Mouse (Mus musculus) midbrain, embryonic 12.5 days (tissue): Measurements from ENCODE around the gene Tmem119. TPM values are rescaled to one million over a fixed set of nuclear protein-coding genes. Genes with fewer than 3 reads are reported as not detected.
A peak's percentile ranks its signal among the peaks of the same experiment; 100 is the strongest.
"Not testable (repeated sequence)": the region's sequence is repeated elsewhere in the genome, so short reads cannot be mapped to it uniquely, and the experiment has no call there.

Experiments used
- ATAC-seq: fragments of 200-750 bp; cut with Nextera tagmentation; 2 replicates; pipeline ENCODE4 v1.8.0; 2017; ENCODE audit warnings: low read depth, moderate TSS enrichment, moderate library complexity; ENCODE audit not compliant: low FRiP score
- H3K27ac ChIP-seq: fragments of 300-500 bp; sonication (generic); replicated peaks from 2 replicates; pipeline ENCODE4 v1.5.1; 2016; ENCODE audit warnings: mild to moderate bottlenecking
- H3K27me3 ChIP-seq: fragments of 300-500 bp; sonication (generic); 2 replicates; pipeline ENCODE4 v1.6.1; 2016; ENCODE audit warnings: mild to moderate bottlenecking
- H3K36me3 ChIP-seq: fragments of 300-500 bp; sonication (generic); 2 replicates; pipeline ENCODE4 v1.6.1; 2016
- H3K4me1 ChIP-seq: fragments of 300-500 bp; sonication (generic); 2 replicates; pipeline ENCODE4 v1.6.1; 2016
- H3K4me2 ChIP-seq: fragments of 300-500 bp; sonication (generic); replicated peaks from 2 replicates; pipeline ENCODE4 v1.6.1; 2016; ENCODE audit warnings: mild to moderate bottlenecking, moderate library complexity
- H3K4me3 ChIP-seq: fragments of 300-500 bp; sonication (generic); 2 replicates; pipeline ENCODE4 v1.5.1; 2016; ENCODE audit warnings: mild to moderate bottlenecking
- H3K9ac ChIP-seq: fragments of 300-500 bp; sonication (generic); replicated peaks from 2 replicates; pipeline ENCODE4 v1.6.1; 2016; ENCODE audit warnings: mild to moderate bottlenecking, moderate library complexity
- H3K9me3 ChIP-seq: fragments of 300-500 bp; sonication (generic); 2 replicates; pipeline ENCODE4 v1.6.1; 2016; ENCODE audit warnings: mild to moderate bottlenecking
- WGBS: fragments of 180-500 bp; shearing (Covaris S2); methylation state at CpG from one replicate; pipeline ENCODE4 v1.1.7; 2016; 5-methylcytosine and 5-hydroxymethylcytosine counted together
- polyA plus RNA-seq: library from polyadenylated mRNA; unstranded; fragments of >200 nt; fragmentation: Nextera tagmentation; extraction: Ambion mirVana; gene quantifications from 2 replicates; pipeline ENCODE4 v1.2.1, GENCODE M21; 2016

Tmem119 gene
- polyA plus RNA-seq, 1 experiment from 2014 or later: 26.4 TPM

DNA sequence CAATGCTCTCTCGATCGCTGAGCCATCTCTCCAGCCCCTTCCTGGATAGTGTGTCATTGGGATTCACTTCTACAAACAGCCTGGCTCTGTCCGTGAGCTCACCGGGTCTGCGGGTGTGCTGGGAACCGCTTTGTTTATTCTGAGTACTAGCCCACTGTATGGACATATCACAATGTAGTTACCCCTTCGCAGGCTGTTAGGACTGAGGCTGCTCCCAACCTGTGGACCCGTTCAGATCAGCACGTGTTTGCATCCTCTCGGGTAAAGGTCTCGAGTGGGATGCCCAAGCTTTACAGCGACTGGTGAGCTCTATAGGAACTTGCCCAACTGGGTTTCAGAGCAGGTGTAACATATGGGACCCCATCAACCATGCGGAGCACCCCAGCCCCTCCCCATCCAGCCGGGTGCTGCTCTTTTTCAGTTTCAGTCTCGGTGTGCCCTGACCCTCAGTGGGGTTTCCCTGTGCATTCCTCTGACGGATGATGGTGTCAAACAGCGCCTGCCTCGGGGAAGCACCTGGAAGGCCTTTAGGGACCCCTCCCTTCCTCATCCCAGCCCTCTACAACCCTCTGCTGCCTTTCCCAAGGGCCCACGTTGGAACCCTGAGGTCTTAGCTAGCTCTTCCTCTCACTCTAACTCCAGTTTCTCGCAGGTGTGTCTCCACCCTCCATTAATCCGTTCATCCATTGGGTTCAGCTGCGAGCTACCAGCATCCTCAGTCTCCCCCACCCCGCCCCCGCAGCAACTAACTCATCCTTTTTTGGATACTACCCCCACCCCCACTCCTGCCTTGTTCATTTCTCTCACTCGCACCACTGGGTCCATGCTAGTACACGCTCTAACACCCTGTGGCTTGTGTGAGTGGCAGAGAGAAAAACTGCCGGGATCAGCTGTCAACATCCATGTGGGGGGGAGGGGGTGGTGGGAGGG lies 14.1 kb upstream of the Tmem119 start:
- 38% methylated on average over 27 of the region's 27 CpGs for WGBS
- no peak overlapping the region for H3K9ac ChIP-seq

GRCm38 (mm10) chr5:113813608-113814007 lies 13.3 kb upstream of the Tmem119 start:
- Histone ChIP-seq H3K4me2 (no peak overlapping the region), H3K27me3 (peaks cover 32% of the 10 kb centered on the region), H3K9ac (no peak overlapping the region), H3K36me3 (no peaks in the 10 kb centered on the region), H3K4me3 (no peak overlapping the region), H3K27ac (no peak overlapping the region), H3K9me3 (peaks cover 7% of the 10 kb centered on the region; the same call in 1 of the 2 replicates), H3K4me1 (no peaks in the 10 kb centered on the region)
- WGBS: 26% methylated on average over 9 of the region's 9 CpGs
- ATAC-seq: no peak

More for the DNA sequence above, 14.1 kb upstream of the Tmem119 start:
- peaks cover 32% of the 10 kb centered on the region for H3K27me3 ChIP-seq
- no peaks in the 10 kb centered on the region for H3K4me1 ChIP-seq
- H3K4me2 ChIP-seq: no peak overlapping the region
- no peak for ATAC-seq
- H3K27ac ChIP-seq: no peak overlapping the region
- no peak overlapping the region for H3K4me3 ChIP-seq
- no peaks in the 10 kb centered on the region for H3K36me3 ChIP-seq
- peaks cover 7% of the 10 kb centered on the region; the same call in 1 of the 2 replicates for H3K9me3 ChIP-seq

GRCm38 (mm10) chr5:113812638-113813037 lies 12.3 kb upstream of the Tmem119 start:
- Histone ChIP-seq H3K27me3 (peaks cover 36% of the 10 kb centered on the region), H3K27ac (no peak overlapping the region), H3K36me3 (no peaks in the 10 kb centered on the region), H3K9me3 (peaks cover 7% of the 10 kb centered on the region; the same call in 1 of the 2 replicates), H3K4me3 (no peak overlapping the region), H3K9ac (no peak overlapping the region), H3K4me2 (no peak overlapping the region), H3K4me1 (no peaks in the 10 kb centered on the region)
- 97% methylated on average over 2 of the region's 2 CpGs for WGBS
- no peak for ATAC-seq

DNA sequence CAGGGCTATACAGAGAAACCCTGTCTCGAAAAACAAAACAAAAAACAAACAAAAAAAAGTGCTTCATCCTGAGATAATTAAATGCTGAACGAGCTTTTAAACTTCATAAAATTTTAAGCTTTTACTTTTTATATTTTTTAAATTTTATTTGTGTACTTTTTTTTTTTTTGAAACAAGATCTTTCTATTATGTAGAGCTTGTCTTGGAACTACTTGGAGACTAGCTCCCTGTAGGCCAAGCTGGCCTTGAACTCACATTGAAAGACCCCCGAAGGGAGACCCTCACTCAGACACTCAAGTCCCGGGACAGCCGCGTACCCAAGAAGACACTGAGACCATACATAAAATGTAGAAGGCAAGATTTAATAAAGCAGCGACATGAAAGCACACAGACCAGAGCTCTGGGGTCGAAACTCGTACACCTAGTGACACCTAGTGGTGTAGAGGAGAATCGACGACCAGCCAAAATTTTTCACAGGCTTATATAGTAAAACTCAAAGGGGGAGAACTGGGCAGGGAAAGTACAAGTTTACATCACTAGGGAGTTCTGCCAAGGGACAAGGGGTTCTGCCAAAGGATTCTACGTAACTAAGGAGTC lies 11.6 kb upstream of the Tmem119 start:
- peaks cover 36% of the 10 kb centered on the region for H3K27me3 ChIP-seq
- not testable (repeated sequence) for H3K36me3 ChIP-seq, H3K9ac ChIP-seq, ATAC-seq, H3K27ac ChIP-seq, H3K4me1 ChIP-seq, H3K4me2 ChIP-seq, H3K9me3 ChIP-seq, H3K4me3 ChIP-seq
- WGBS: 27% methylated on average over 11 of the region's 12 CpGs

- no peak for ATAC-seq
- no peaks in the 10 kb centered on the region for H3K4me1 ChIP-seq
- no peak overlapping the region for H3K4me3 ChIP-seq
- no peak overlapping the region for H3K9ac ChIP-seq
- WGBS: 89% methylated on average over 4 of the region's 4 CpGs
- H3K27ac ChIP-seq: no peak overlapping the region
- peaks cover 22% of the 10 kb centered on the region; the same call in 1 of the 2 replicates for H3K27me3 ChIP-seq
- no peaks in the 10 kb centered on the region for H3K36me3 ChIP-seq
- H3K4me2 ChIP-seq: no peak overlapping the region
- H3K9me3 ChIP-seq: peaks cover 7% of the 10 kb centered on the region; the same call in 1 of the 2 replicates
Measured at GRCm38 (mm10) chr5:113810111-113810510, 9.8 kb upstream of the Tmem119 start.

DNA sequence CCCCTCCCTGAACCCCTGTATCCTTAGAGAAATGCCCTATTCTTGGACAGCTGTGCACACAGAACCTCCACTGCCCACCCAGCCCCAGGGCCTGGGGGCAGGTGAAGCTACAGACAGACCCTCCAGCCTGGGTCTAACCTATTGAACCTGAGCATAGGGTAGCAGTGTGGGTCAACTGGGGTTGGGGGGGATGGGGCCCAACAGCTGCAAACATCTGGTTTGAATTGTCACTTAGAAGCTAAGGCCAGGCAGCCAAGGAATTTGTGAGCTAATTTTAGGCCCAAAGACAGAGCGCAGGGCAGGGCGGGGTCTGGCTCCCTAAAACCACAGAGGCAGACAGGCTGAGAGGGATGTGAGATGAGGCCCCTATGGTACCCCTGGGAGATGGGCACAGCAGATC lies 7.9 kb upstream of the Tmem119 start:
- ATAC-seq: no peak
- 83% methylated on average over 2 of the region's 2 CpGs for WGBS
- Histone ChIP-seq H3K4me1 (no peaks in the 10 kb centered on the region), H3K27me3 (peaks cover 6% of the 10 kb centered on the region; the same call in 1 of the 2 replicates), H3K4me2 (no peak overlapping the region), H3K9me3 (peaks cover 7% of the 10 kb centered on the region; the same call in 1 of the 2 replicates), H3K27ac (no peak overlapping the region), H3K9ac (no peak overlapping the region), H3K4me3 (no peak overlapping the region), H3K36me3 (no peaks in the 10 kb centered on the region)

- no peak overlapping the region for H3K4me3 ChIP-seq
- WGBS: 65% methylated on average over 9 of the region's 9 CpGs
- no peak overlapping the region for H3K9ac ChIP-seq
- H3K27ac ChIP-seq: no peak overlapping the region
- no peaks in the 10 kb centered on the region for H3K4me1 ChIP-seq
- ATAC-seq: no peak
- 0 out of 2 replicates have a peak, but pooled peaks cover 4% of the 10 kb centered on the region for H3K27me3 ChIP-seq
- H3K9me3 ChIP-seq: peaks cover 7% of the 10 kb centered on the region; the same call in 1 of the 2 replicates
- H3K36me3 ChIP-seq: no peaks in the 10 kb centered on the region
- H3K4me2 ChIP-seq: no peak overlapping the region
Measured at GRCm38 (mm10) chr5:113807712-113808111, 7.4 kb upstream of the Tmem119 start.

- H3K9ac ChIP-seq: no peak overlapping the region
- no peaks in the 10 kb centered on the region for H3K4me1 ChIP-seq
- no peak overlapping the region for H3K27ac ChIP-seq
- H3K27me3 ChIP-seq: 0 out of 2 replicates have a peak, but pooled peaks cover 4% of the 10 kb centered on the region
- no peak for ATAC-seq
- no peak overlapping the region for H3K4me2 ChIP-seq
- WGBS: 41% methylated on average over 10 of the region's 10 CpGs
- H3K36me3 ChIP-seq: no peaks in the 10 kb centered on the region
- H3K4me3 ChIP-seq: no peak overlapping the region
- H3K9me3 ChIP-seq: peaks cover 5% of the 10 kb centered on the region; the same call in 1 of the 2 replicates
Measured at GRCm38 (mm10) chr5:113806414-113806813, 6.1 kb upstream of the Tmem119 start.

DNA sequence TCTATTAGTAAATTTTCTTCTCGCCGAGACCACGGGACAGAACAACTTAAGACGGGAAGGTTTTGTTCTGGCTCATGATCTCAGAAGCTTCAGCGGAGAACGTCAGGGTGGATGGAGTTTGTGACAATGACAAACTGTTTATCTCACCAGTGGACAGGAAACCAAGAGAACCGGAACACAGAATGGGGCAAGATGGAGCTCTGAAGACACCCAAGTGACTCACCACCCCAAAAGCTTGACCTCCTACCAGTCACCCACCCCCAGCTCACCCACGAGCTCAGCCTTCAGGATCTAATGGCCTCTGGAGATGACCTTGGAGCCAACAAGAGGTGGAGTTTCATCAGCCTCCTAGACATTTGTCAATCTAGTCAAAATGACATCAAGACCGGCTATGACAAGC lies 5.0 kb upstream of the Tmem119 start:
- Histone ChIP-seq H3K4me3 (no peak overlapping the region), H3K27me3 (0 out of 2 replicates have a peak, but pooled peaks cover 7% of the 10 kb centered on the region), H3K9me3 (peaks cover under 1% of the 10 kb centered on the region; the same call in 1 of the 2 replicates), H3K4me1 (peaks cover 5% of the 10 kb centered on the region), H3K9ac (no peak overlapping the region), H3K36me3 (no peaks in the 10 kb centered on the region), H3K27ac (no peak overlapping the region), H3K4me2 (no peak overlapping the region)
- ATAC-seq: no peak
- WGBS: 86% methylated on average over 9 of the region's 9 CpGs

GRCm38 (mm10) chr5:113804395-113804966 lies 4.2 kb upstream of the Tmem119 start:
- 67% methylated on average over 7 of the region's 7 CpGs for WGBS
- H3K4me3 ChIP-seq: no peak overlapping the region
- H3K4me1 ChIP-seq: peaks cover 13% of the 10 kb centered on the region
- H3K9ac ChIP-seq: no peak overlapping the region
- no peaks in the 10 kb centered on the region for H3K36me3 ChIP-seq
- no peak overlapping the region for H3K27ac ChIP-seq
- ATAC-seq: no peak
- no peak overlapping the region for H3K4me2 ChIP-seq
- H3K27me3 ChIP-seq: 0 out of 2 replicates have a peak, but pooled peaks cover 7% of the 10 kb centered on the region
- H3K9me3 ChIP-seq: no peaks in the 10 kb centered on the region

- Histone ChIP-seq H3K4me2 (no peak overlapping the region), H3K4me3 (0 out of 2 replicates have a peak overlapping the region, but pooled peaks have one; percentile 9), H3K27ac (peak overlapping the region; percentile 52; the same call in 1 of the 2 replicates), H3K9me3 (no peaks in the 10 kb centered on the region), H3K4me1 (peaks cover 23% of the 10 kb centered on the region), H3K27me3 (peaks cover 36% of the 10 kb centered on the region), H3K36me3 (no peaks in the 10 kb centered on the region), H3K9ac (peak overlapping the region; percentile 21; the same call in 1 of the 2 replicates)
- no peak for ATAC-seq
- 54% methylated on average over 5 of the region's 5 CpGs for WGBS
Measured at GRCm38 (mm10) chr5:113799691-113800090, 625 bp downstream of the Tmem119 start.
